Mouse (Mus musculus): ENCODE measurements at regions not wholly inside any gene's neighbourhood (a gene's known extent, or its start where the extent isn't known, plus 50 kb on each side); places are given as distances from the start of the nearest gene placed in this dataset.

DNA sequence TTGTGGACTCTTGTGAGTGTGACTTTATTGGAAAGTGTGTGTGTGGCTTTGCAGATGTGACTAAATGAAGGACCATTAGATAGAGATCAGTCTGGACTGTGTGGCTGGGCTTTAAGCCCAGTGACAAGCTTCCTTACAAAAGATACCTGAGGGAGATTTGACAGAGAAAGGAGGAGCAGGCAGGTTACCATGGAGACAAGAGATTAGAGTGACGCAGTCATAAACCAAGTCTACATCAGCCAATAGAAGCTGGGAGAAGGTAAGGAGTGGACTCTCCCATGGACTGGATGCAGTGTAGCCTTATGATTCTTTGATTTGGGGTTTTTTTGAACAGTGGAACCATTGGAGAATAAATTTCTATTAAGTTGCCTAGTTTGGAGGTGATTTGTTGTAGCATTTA, 181.6 kb upstream of the Gm6793 start:
- no peak for DNase-seq

DNA sequence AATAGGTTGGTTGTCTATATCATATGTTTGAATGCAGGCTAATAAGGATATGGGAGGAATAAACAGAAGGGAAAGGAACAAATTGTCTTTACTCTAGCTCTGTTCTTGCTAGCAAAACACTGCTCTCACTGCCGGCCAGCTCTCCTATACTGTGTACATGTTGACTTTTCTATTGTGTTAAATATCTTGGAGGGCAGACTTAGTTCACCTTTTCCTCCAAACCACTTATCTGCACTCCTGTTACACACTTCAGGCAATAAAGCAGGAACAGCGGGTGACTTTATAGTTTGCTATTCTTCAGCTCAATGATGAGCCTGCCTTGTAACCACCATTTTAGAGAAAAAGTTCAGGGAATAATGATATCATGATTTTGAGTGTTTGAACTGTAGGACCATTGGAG, 181.0 kb upstream of the Gm6793 start:
- DNase-seq, result no peak

DNA sequence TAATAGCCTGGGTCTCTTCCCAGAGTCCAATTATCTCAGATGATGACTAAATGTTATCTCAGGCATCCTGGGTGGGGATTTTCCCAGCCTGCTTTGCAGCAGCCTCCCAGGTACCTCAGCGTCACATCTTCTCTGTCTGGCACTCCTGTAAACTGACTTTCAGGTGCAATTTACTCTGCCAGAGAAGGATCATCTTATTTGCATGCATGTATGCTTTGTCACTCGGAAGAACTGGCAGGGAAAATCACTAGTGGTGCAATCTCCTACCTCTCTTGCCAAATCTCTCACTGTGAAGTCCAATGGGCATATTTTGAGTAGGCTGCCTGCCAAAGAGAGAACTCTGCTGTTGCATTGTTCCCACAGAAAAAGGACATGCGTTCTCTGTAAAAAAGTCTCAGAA, 177.0 kb upstream of the Gm6793 start:
- peak; percentile 0 for DNase-seq

DNA sequence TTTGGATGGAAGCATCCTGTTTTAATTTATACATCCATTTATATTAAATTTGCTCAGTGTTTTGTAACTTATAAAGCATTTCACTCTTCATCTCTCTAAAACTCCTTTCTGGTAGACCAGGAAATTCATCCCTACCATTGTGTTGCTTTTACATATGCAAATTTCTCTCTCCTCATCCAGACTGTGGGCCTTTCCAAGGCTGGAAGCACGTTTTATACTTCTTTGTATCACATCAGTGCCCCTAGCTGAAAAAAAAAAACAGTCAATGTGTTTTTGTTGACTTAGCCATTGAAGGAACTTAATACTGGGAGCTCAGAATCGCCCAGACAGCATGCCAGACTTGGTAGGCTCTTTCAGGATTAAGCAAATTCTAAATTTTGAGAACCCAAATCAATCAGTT, 174.9 kb upstream of the Gm6793 start:
- DNase-seq, result no peak

DNA sequence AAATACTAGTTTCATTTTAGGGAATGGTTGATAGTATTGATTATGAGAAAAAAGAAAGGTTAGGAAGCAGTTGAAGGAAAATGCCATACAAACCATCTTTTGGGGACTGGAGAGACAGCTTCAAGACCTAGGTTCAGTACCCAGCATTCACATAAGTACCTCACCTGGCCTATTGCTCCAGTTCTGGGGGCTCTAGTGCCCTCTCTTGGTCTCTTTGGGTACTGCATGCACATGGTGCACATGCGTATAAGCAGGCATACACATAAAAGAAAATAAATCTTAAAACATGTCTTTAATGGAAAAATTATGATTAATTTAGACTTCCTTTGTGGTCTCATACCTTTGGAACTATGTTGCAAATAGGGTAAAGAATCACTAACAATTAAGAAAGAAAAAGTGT, 155.3 kb upstream of the Gm6793 start:
- no peak for DNase-seq

DNA sequence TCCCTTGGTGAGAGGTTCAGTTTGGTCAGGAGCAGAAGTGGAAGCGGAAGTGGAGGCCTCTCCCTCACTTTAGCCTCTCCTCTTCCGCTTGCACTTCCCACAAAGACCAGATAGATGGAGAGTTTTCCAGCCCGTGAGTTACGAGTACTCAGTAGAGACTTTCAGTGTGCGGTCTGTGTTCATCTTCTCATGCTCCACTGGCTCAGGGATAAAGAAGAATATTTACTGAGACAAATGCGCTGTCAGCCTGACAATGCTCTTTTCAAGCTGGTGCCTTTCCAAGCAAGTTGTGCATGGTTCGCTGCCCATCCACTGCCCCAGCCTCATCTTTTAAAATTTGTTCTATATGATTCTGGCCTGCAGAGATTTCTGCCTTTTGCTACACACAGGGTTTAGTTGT, 141.8 kb upstream of the Gm6793 start:
- DNase-seq, result no peak

DNA sequence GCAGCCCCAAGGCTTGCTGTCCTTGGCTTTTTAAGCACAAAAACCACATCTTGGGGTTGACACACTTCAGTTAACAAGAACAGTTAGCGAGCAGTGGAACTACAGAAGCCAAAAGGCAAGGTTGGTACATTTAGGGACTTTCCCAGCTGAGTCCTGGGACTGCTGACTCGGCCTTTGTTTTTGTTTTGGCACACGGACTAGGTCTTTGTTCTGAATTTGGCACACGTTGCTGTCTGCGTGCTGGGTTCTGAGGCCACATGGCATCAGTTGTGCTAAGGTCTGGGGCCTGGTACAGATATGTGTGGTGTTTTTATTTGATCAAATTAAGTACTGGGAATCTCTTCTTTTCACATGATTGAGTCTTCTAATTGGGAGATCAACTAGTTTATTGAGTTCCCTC, 124.1 kb upstream of the Gm6793 start:
- peak; percentile 18 for DNase-seq

DNA sequence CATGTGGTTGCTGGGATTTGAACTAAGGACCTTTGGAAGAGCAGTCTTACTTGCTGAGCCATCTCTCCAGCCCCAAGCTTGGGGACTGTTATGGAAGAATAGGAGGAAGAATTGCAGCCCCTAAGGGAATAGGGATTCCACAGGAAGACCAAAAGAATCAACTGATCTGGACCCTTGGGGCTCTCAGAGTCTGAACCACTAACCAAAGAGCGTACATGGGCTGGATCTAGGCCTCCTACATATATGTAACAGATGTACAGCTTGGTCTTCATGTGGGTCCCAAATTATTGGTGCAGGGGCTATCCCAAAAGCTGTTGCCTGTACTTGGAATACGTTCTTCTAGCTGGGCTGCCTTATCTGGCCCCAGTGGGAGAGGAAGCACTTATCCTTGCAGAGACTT, 115.4 kb upstream of the Gm6793 start:
- DNase-seq, result no peak

DNA sequence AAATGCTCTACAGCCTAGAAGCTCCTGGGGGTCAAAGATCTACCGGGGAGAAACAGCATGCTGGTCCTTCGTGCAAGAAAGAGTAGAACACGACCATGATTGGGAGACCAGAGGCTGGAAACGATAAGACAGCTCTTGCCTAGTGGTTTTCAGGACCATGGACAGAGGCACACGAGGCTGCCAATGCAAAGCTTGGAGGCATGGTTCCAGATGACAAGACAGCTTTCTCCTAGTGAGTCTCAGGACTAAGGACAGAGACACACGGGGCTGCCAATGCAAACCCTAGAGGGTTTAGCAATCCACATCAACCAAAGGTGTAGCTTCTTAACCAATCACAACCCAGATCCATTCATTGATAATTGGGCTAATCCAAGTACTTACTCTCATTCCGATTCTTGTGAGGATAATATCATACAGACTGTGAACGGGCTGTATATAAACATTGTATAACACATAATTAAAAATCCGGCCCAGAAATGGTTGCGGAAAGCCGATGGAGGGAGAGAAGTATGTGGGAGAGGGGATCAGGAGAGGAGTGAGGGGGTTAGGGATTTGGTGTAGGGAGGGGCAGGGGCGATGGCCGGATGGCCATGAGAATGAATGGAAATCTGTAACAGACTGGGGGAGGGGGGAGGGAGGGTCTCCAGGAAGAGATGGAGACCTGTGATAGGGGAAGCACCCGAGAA, 114.1 kb upstream of the Gm6793 start:
- peak; percentile 27 for DNase-seq

DNA sequence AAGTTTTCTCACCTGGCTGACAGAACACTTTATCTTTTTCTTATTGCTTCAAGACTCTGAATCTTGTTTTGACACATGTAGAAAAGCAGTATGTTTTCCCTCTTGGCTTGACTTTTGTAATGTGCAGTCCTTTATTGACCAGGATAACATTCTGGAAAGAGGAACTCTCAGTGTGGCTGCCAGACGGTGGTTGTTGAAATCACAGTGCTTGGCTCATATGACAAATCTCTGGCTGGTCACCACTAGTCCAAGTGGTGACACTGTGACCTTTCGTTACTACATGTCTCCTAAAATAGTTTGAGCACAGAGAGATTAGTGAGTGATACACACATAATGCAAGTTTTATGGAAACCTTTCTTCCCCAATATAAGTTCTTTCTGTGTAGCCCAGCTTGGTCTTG, 97.1 kb upstream of the Gm6793 start:
- DNase-seq, result peak; percentile 18

DNA sequence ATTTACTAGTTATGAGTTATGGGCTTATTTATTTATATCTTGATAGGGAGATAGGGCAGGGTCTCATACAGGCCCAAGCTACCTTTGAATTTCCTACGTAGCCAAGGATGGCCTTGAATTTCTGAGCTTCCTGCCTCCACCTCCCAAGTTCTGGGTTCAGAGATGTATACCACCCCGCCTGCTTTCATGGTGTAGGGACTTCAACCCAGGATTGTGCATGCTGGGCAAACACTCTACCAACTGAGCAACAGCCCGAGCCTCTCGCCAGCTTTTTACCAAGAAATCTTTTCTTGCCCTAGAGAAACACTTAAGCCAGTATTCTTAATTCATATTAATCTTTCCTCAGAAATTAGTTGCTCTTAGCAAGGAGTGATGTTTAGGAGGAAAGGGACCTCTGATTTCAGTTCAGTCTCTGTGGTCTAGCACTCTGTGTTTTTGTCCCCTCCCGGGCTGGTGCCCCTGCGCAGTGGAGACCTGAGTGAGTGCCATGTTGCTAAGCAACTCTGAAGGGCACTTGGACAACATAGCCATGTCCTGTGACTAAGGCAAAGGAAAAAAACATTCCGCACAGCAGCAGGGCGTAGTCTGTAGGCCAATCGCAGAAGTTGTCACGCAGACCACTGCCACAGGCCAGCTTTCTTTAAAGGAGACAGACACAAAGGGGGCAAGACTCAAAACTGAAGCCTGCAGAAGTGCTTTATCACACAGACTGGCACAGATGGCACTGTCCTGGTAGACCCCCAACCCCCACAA, 83.2 kb upstream of the Gm6793 start:
- DNase-seq, result peak; percentile 89

DNA sequence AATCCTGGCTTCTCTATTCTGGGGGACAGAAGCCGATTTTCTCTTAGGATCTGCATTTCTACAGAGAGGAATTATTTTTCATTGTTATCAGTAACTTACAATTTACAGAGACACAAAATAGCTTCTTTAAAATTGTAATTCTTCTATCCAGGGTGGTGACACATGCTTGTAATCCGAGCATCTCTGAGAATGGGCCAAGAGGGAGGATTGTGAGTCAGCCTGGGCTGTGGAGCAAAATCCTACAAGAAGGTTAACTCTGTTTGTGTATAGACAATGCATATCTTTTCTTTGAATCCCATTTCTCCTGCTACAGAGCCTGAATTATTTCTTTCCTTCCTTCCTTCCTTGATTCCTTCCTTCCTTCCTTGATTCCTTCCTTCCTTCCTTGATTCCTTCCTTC, 80.0 kb upstream of the Gm6793 start:
- no peak for DNase-seq

DNA sequence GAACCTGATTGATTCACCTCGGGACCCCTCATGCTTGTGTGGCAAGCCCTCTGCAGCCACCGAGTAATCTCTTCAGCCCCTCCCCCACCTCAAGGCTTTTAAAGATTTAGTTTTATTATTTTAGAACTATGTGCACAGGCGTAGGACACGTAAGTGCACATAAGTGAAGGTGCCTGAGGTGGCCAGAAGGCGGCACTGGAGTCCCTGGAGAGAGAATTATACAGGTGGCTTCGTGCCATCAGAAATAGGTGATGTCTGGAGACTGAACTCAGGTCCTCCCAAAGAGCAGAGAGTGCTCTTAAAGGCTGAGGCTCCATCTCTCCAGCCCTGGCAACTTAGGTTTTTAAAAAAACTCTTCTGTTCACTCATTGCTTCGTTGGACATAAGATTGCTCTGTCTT, 78.7 kb upstream of the Gm6793 start:
- peak; percentile 21 for DNase-seq

DNA sequence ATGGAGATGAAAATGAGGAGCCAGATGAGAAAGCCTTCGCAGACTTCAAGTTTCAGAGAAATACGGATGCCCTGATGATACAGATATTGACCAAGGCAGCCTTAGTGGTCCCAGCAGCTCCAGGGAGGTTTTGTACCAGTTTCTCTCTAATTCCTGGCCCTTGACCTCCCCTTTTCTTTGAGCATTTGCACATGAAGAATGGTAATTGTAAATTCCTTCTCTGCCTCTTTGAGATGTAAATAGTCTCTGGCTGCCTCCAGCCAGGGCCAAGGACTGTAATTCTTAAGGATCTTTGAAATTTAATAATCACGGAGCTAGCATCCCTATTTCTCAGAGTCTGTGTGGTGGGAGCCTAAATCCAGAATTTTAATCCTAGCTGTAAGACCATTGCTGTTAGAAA, 78.0 kb upstream of the Gm6793 start:
- DNase-seq, result no peak

DNA sequence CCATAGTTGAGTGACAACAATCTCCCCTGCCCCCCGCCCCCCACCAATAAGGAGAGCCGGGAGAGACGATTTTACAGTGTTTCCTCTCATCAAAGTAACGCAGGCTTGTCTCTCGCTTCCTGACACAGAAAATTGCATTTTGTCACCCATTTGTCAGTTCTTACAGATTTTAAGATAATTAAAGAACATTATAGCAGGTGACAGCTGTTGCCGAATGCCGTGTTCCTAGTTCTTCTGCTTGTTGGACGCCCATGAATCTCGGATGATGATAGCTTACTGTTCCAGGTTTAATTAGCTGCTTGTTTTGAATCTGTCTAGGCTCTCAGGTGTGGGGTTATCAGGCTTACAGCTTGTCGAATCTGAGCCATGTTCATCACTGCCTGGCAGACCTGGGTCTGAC, 63.8 kb upstream of the Gm6793 start:
- no peak for DNase-seq

DNA sequence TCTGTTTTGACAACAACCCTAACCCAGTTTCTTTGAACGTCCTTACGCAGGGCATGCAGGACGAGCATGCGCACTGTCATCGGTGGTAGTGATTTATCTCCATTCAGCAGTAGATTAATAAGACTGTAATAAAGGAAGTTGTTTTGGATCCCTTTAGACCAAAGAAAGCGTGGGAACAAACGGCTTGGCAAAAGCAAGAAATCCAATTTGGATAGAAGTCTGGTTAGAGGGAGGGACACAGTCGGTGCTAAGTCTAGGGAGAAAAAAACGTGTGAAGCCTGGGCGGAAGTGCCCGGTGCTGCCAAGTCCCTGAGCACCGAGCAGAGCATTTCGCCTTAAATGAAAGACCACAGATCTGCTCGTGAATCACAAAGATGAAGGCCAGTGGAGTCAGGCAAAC, 57.4 kb upstream of the Gm6793 start:
- no peak for DNase-seq

DNA sequence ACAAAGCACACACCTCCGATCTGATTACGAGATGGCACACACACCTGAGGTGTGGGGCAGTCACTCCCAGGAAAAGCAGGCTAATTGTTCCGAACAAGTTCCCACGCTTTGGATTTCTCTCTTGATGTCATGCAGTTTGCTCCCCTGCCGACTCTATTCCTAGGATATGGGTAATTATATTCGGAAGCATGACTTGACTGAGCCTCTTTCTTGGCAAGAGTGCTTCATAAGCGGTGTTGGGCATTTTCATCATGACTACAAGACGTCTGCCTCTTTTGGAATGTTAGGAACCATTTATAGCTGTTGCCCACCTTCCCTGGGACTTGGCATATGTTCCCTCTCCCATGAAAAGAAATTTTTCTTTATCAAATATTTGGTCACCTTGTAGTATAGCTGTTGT, 55.4 kb upstream of the Gm6793 start:
- DNase-seq, result no peak
